Mouse (Mus musculus) lung, embryonic 15.5 days (tissue): ENCODE measurements around the gene P4ha3. TPM values are rescaled to one million over a fixed set of nuclear protein-coding genes. Genes with fewer than 3 reads are reported as not detected.
"Not testable (repeated sequence)": the region's sequence is repeated elsewhere in the genome, so short reads cannot be mapped to it uniquely, and the experiment has no call there.

Experiments used
- ATAC-seq: fragments of 200-750 bp; cut with Nextera tagmentation; 2 replicates; pipeline ENCODE4 v1.8.0; 2017; ENCODE audit warnings: moderate number of reproducible peaks, borderline replicate concordance; ENCODE audit not compliant: low FRiP score, low TSS enrichment; ENCODE audit errors: extremely low read depth
- H3K27ac ChIP-seq: fragments of 300-500 bp; sonication (generic); 2 replicates; pipeline ENCODE4 v1.5.1; 2015; ENCODE audit warnings: moderate library complexity, mild to moderate bottlenecking, inconsistent platforms
- H3K27me3 ChIP-seq: fragments of 300-500 bp; sonication (generic); 2 replicates; pipeline ENCODE4 v1.6.1; 2015; ENCODE audit warnings: inconsistent platforms
- H3K36me3 ChIP-seq: fragments of 300-500 bp; sonication (generic); 2 replicates; pipeline ENCODE4 v1.6.1; 2015; ENCODE audit warnings: inconsistent platforms
- H3K4me1 ChIP-seq: fragments of 300-500 bp; sonication (generic); 2 replicates; pipeline ENCODE4 v1.6.1; 2015; ENCODE audit warnings: inconsistent platforms
- H3K4me2 ChIP-seq: fragments of 300-500 bp; sonication (generic); 2 replicates; pipeline ENCODE4 v1.6.1; 2015; ENCODE audit warnings: inconsistent platforms, mild to moderate bottlenecking, moderate library complexity
- H3K4me3 ChIP-seq: fragments of 300-500 bp; sonication (generic); 2 replicates; pipeline ENCODE4 v1.5.1; 2015; ENCODE audit warnings: mild to moderate bottlenecking, inconsistent platforms
- H3K9ac ChIP-seq: fragments of 300-500 bp; sonication (generic); 2 replicates; pipeline ENCODE4 v1.6.1; 2015; ENCODE audit warnings: inconsistent platforms
- H3K9me3 ChIP-seq: fragments of 300-500 bp; sonication (generic); 2 replicates; pipeline ENCODE4 v1.6.1; 2016; ENCODE audit warnings: inconsistent platforms
- WGBS: fragments of 180-500 bp; shearing (Covaris S2); methylation state at CpG from one replicate; pipeline ENCODE4 v1.1.7; 2015; 5-methylcytosine and 5-hydroxymethylcytosine counted together
- polyA plus RNA-seq: library from polyadenylated mRNA; unstranded; fragments of >200 nt; fragmentation: Nextera tagmentation; extraction: Ambion mirVana; gene quantifications from 2 replicates; pipeline ENCODE4 v1.2.1, GENCODE M21; 2015

Gene P4ha3
- polyA plus RNA-seq, result 14.6 and 16.4 TPM in 2 replicates

- under 1% methylated on average over 48 of the region's 53 CpGs for WGBS
- H3K27ac ChIP-seq, result peak within 1 kb of the TSS; percentile 98
- H3K4me3 ChIP-seq, result peak within 1 kb of the TSS; percentile 60
These were observed at the start of gene P4ha3 for GRCm38 (mm10) chr7:100285383-100285782. Gene P4ha3, plus strand, starts transcription at chr7:100285520.

GRCm38 (mm10) chr7:100238271-100238670, 47.0 kb upstream of the P4ha3 start:
- Histone ChIP-seq H3K27me3 (no peaks in the 10 kb centered on the region), H3K9ac (no peak overlapping the region), H3K36me3 (no peaks in the 10 kb centered on the region), H3K4me1 (0 out of 2 replicates have a peak, but pooled peaks cover 4% of the 10 kb centered on the region), H3K27ac (no peak overlapping the region), H3K4me2 (no peak overlapping the region), H3K9me3 (no peaks in the 10 kb centered on the region), H3K4me3 (no peak overlapping the region)
- WGBS, result 67% methylated on average over 1 of the region's 1 CpGs
- ATAC-seq, result no peak

More at GRCm38 (mm10) chr7:100285383-100285782, at the start of gene P4ha3:
- Histone ChIP-seq H3K36me3 (no peaks in the 10 kb centered on the region), H3K9ac (peak within 1 kb of the TSS; percentile 66), H3K9me3 (no peaks in the 10 kb centered on the region), H3K4me1 (peaks cover 54% of the 10 kb centered on the region), H3K27me3 (no peaks in the 10 kb centered on the region), H3K4me2 (peak within 1 kb of the TSS; percentile 86)
- ATAC-seq, result peak; percentile 37

GRCm38 (mm10) chr7:100240601-100241000, 44.7 kb upstream of the P4ha3 start:
- ATAC-seq, result no peak
- Histone ChIP-seq H3K36me3 (no peaks in the 10 kb centered on the region), H3K4me2 (no peak overlapping the region), H3K9ac (no peak overlapping the region), H3K27me3 (no peaks in the 10 kb centered on the region), H3K4me1 (0 out of 2 replicates have a peak, but pooled peaks cover 4% of the 10 kb centered on the region), H3K4me3 (no peak overlapping the region), H3K27ac (no peak overlapping the region), H3K9me3 (no peaks in the 10 kb centered on the region)
- 87% methylated on average over 2 of the region's 2 CpGs for WGBS

- no peak overlapping the region for H3K4me2 ChIP-seq
- no peaks in the 10 kb centered on the region for H3K9me3 ChIP-seq
- no peaks in the 10 kb centered on the region for H3K36me3 ChIP-seq
- 0 out of 2 replicates have a peak, but pooled peaks cover 4% of the 10 kb centered on the region for H3K4me1 ChIP-seq
- H3K27me3 ChIP-seq, result no peaks in the 10 kb centered on the region
- ATAC-seq, result no peak
- H3K4me3 ChIP-seq, result no peak overlapping the region
- no peak overlapping the region for H3K27ac ChIP-seq
- no peak overlapping the region for H3K9ac ChIP-seq
- 85% methylated on average over 1 of the region's 1 CpGs for WGBS
These were observed 42.3 kb upstream of the P4ha3 start for GRCm38 (mm10) chr7:100243007-100243406.

GRCm38 (mm10) chr7:100244225-100244624, 41.1 kb upstream of the P4ha3 start:
- Histone ChIP-seq H3K27ac (no peak overlapping the region), H3K4me2 (no peak overlapping the region), H3K4me1 (no peaks in the 10 kb centered on the region), H3K36me3 (no peaks in the 10 kb centered on the region), H3K27me3 (no peaks in the 10 kb centered on the region), H3K9ac (no peak overlapping the region), H3K9me3 (no peaks in the 10 kb centered on the region), H3K4me3 (no peak overlapping the region)
- no peak for ATAC-seq
- WGBS, result 80% methylated on average over 4 of the region's 4 CpGs

GRCm38 (mm10) chr7:100245176-100245575, 40.1 kb upstream of the P4ha3 start:
- no peaks in the 10 kb centered on the region for H3K27me3 ChIP-seq
- no peak for ATAC-seq
- no peaks in the 10 kb centered on the region for H3K4me1 ChIP-seq
- whole genome bisulfite sequencing, result 87% methylated on average over 3 of the region's 3 CpGs
- H3K9me3 ChIP-seq, result no peaks in the 10 kb centered on the region
- H3K9ac ChIP-seq, result no peak overlapping the region
- H3K27ac ChIP-seq, result no peak overlapping the region
- H3K36me3 ChIP-seq, result no peaks in the 10 kb centered on the region
- no peak overlapping the region for H3K4me2 ChIP-seq
- no peak overlapping the region for H3K4me3 ChIP-seq

- H3K4me3 ChIP-seq, result no peak overlapping the region
- no peaks in the 10 kb centered on the region for H3K9me3 ChIP-seq
- no peak overlapping the region for H3K27ac ChIP-seq
- H3K4me1 ChIP-seq, result no peaks in the 10 kb centered on the region
- no peaks in the 10 kb centered on the region for H3K27me3 ChIP-seq
- no peak overlapping the region for H3K4me2 ChIP-seq
- WGBS, result 87% methylated on average over 5 of the region's 5 CpGs
- no peak overlapping the region for H3K9ac ChIP-seq
- ATAC-seq, result no peak
- peaks cover 14% of the 10 kb centered on the region for H3K36me3 ChIP-seq
These were observed 34.7 kb upstream of the P4ha3 start for GRCm38 (mm10) chr7:100250667-100251066.

GRCm38 (mm10) chr7:100262350-100262749, 23.0 kb upstream of the P4ha3 start:
- Histone ChIP-seq H3K9me3 (no peaks in the 10 kb centered on the region), H3K4me1 (0 out of 2 replicates have a peak, but pooled peaks cover 8% of the 10 kb centered on the region), H3K36me3 (no peaks in the 10 kb centered on the region), H3K4me2 (no peak overlapping the region), H3K4me3 (no peak overlapping the region), H3K9ac (no peak overlapping the region), H3K27ac (no peak overlapping the region), H3K27me3 (no peaks in the 10 kb centered on the region)
- 87% methylated on average over 3 of the region's 3 CpGs for WGBS
- ATAC-seq, result no peak

- 50% methylated on average over 17 of the region's 17 CpGs for WGBS
- H3K4me2 ChIP-seq, ATAC-seq, H3K4me3 ChIP-seq, H3K9ac ChIP-seq, H3K36me3 ChIP-seq, H3K27me3 ChIP-seq, H3K27ac ChIP-seq, H3K9me3 ChIP-seq, H3K4me1 ChIP-seq: not testable (repeated sequence)
These were observed 20.4 kb upstream of the P4ha3 start for GRCm38 (mm10) chr7:100264934-100265333.

GRCm38 (mm10) chr7:100272369-100272768, 13.0 kb upstream of the P4ha3 start:
- Histone ChIP-seq H3K9ac (no peak overlapping the region), H3K4me1 (no peaks in the 10 kb centered on the region), H3K4me2 (no peak overlapping the region), H3K27me3 (no peaks in the 10 kb centered on the region), H3K36me3 (0 out of 2 replicates have a peak, but pooled peaks cover 5% of the 10 kb centered on the region), H3K27ac (no peak overlapping the region), H3K4me3 (no peak overlapping the region), H3K9me3 (no peaks in the 10 kb centered on the region)
- no peak for ATAC-seq
- 75% methylated on average over 8 of the region's 8 CpGs for WGBS

GRCm38 (mm10) chr7:100274507-100274906, 10.8 kb upstream of the P4ha3 start:
- Histone ChIP-seq H3K9ac (no peak overlapping the region), H3K4me2 (no peak overlapping the region), H3K9me3 (no peaks in the 10 kb centered on the region), H3K4me3 (no peak overlapping the region), H3K27me3 (no peaks in the 10 kb centered on the region), H3K27ac (no peak overlapping the region), H3K36me3 (0 out of 2 replicates have a peak, but pooled peaks cover 5% of the 10 kb centered on the region), H3K4me1 (no peaks in the 10 kb centered on the region)
- ATAC-seq, result no peak
- 51% methylated on average over 6 of the region's 6 CpGs for WGBS

- 38% methylated on average over 2 of the region's 2 CpGs for WGBS
- H3K9ac ChIP-seq, result no peak overlapping the region
- no peaks in the 10 kb centered on the region for H3K27me3 ChIP-seq
- H3K9me3 ChIP-seq, result no peaks in the 10 kb centered on the region
- no peaks in the 10 kb centered on the region for H3K36me3 ChIP-seq
- H3K4me2 ChIP-seq, result no peak overlapping the region
- no peak overlapping the region for H3K27ac ChIP-seq
- ATAC-seq, result no peak
- H3K4me1 ChIP-seq, result no peaks in the 10 kb centered on the region
- H3K4me3 ChIP-seq, result no peak overlapping the region
These were observed 8.9 kb upstream of the P4ha3 start for GRCm38 (mm10) chr7:100276397-100276796.

- 0 out of 2 replicates have a peak, but pooled peaks cover 2% of the 10 kb centered on the region for H3K4me1 ChIP-seq
- H3K9ac ChIP-seq, result no peak overlapping the region
- no peak for ATAC-seq
- H3K27ac ChIP-seq, result no peak overlapping the region
- no peaks in the 10 kb centered on the region for H3K9me3 ChIP-seq
- 0% methylated on average over 1 of the region's 1 CpGs for WGBS
- H3K4me2 ChIP-seq, result no peak overlapping the region
- no peak overlapping the region for H3K4me3 ChIP-seq
- H3K36me3 ChIP-seq, result no peaks in the 10 kb centered on the region
- no peaks in the 10 kb centered on the region for H3K27me3 ChIP-seq
These were observed 5.5 kb upstream of the P4ha3 start for GRCm38 (mm10) chr7:100279803-100280202.
